In genomic region chr3:149683561-149683960, GRCm38 (mm10) we compare ENCODE assay signal across 18 mouse cellular contexts.
"Had no signal": no experiment of that assay in that cellular context is flagged by ENCODE, and none has a peak within 500 bp of the region (broad histone marks: within the 10 kb centered on the region; RNA-seq: fewer than 3 reads in every experiment).

No protein-coding gene starts in this region.

- DNase-seq: cerebellum, adult 2 months; cerebellum, adult 8-10 months; cerebellum, adult 9-10 months; cerebellum, adult 9-11 months; cerebellum, postnatal 10 days; cerebellum, postnatal 14 days; cerebellum, postnatal 25 days; cerebellum, postnatal 36 days; embryo, embryonic 11 days; forebrain, postnatal 0 days; gastrocnemius, adult 2 months; gastrocnemius, postnatal 10 days; gastrocnemius, postnatal 14 days; gastrocnemius, postnatal 25 days; gastrocnemius, postnatal 36 days; heart, adult 11 months; heart, adult 18-20 months; heart, adult 2 months had no signal
